Mouse (Mus musculus) B cell, adult 62 days (primary cell): Measurements from ENCODE around the gene Mdm1. TPM values are rescaled to one million over a fixed set of nuclear protein-coding genes. Genes with fewer than 3 reads are reported as not detected.

Experiments used
- total RNA-seq: library from RNA; stranded (reverse); gene quantifications from 4 replicates; pipeline ENCODE4 v1.2.4, GENCODE M21; 2023

The Mdm1 gene
- total RNA-seq: 10.0 to 15.1 TPM (median 13.0 TPM) in 4 replicates

DNA sequence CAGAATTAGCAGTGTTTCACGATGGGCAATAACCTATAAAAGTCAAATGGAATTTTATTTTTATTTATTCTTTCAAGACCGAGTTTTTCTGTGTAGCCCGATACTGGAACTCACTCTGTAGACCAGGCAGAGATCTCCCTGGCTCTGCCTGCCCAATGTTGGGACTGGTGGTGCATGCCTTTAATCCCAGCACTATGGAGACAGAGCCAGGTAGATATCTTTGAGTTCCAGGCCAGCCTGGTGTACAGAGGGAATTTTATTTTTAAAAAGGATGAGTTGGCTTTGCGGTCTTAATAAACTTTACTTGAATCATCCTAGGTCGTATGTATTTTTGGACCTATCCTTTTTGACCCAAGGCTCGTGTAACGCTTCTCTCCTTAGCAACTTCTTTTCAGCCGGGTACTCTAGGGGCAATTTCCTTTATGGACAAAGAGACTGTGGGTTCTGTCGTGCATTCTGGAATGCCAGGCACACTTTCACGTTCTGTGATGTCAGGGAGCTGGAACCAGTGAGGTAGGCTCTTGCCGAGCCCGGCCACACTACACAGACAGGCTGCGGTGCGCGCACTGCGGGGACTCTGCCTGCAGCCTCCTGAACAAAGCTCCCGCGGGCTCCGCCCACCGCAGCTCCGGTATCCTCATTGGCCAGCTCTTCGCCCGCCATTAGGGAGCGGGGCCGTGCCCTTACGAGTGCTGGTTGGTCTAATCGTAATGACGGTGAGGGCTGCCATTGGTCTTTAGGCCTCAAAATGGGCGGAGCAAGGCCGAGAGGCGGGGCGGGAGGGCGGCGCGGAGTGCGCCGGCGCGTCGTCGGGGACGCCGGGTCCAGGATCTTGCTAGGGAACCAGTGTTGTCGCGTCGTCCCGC lies at the start of gene Mdm1:
Gene Mdm1, plus strand, starts transcription at position 794 of the 866 bp plus-strand sequence.

DNA sequence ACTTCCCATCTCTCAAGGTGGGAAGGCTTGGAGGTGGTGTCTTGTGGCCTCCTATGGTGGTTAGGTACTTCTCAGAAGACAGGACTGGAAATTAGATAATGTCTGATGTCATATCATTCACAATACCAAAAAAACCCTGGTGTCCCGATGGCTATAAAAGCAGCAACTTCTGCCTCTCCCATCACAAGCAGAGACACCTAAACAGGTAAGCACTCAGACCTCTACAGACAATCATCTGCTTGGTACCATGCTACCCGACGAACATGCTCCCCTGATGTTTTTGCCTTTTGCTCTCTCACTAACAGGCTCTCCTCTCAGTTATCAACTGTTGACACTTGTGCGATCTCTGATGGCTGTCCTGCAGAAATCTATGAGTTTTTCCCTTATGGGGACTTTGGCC lies 63.0 kb downstream of the Mdm1 start, which contains the start of gene Il22:
Gene Il22, plus strand, starts transcription at position 301 of the 400 bp plus-strand sequence.

Other genes starting within 250 kb of the Mdm1 start
- not detected in 4 replicates for gene Il22, start 63.1 kb downstream of the Mdm1 start, total RNA-seq
- gene Gm32717, start 99.0 kb downstream of the Mdm1 start, total RNA-seq: 0.81 to 1.0 TPM (median 0.99 TPM) in 4 replicates
- gene Gm32802, start 116.9 kb downstream of the Mdm1 start, total RNA-seq: 0.81 to 1.0 TPM (median 0.99 TPM) in 4 replicates
- not detected in 4 replicates for gene Iltifb, start 153.2 kb downstream of the Mdm1 start, total RNA-seq
- not detected in 4 replicates for gene Gm9040, start 185.2 kb downstream of the Mdm1 start, total RNA-seq
- gene Gm9044, start 190.6 kb downstream of the Mdm1 start, total RNA-seq: not detected in 4 replicates
- not detected in 4 replicates for gene Gm9045, start 196.0 kb downstream of the Mdm1 start, total RNA-seq
- not detected in 4 replicates for gene Gm9046, start 201.4 kb downstream of the Mdm1 start, total RNA-seq
- not detected in 4 replicates for gene Gm9048, start 206.9 kb downstream of the Mdm1 start, total RNA-seq
- gene Gm9049, start 212.3 kb downstream of the Mdm1 start, total RNA-seq: not detected in 4 replicates